ENCODE assay signal across 14 mouse cellular contexts in genomic region chr4:132214847-132215246, GRCm38 (mm10). TPM values are rescaled to one million over a fixed set of nuclear protein-coding genes. Genes with fewer than 3 reads are reported as not detected.
DNase-seq lines count a peak whose midpoint lies in the region; ATAC-seq lines count a peak whose summit lies in the region.
"Had no signal": no experiment of that assay in that cellular context is flagged by ENCODE, and none has a peak within 500 bp of the region (broad histone marks: within the 10 kb centered on the region; RNA-seq: fewer than 3 reads in every experiment).

No protein-coding gene starts in this region.

- no peak overlapping the region for H3K9ac ChIP-seq in kidney, embryonic 16.5 days (replicated peaks; ENCODE audit: low read length)
- H3K9ac ChIP-seq in kidney, embryonic 15.5 days, result no peak overlapping the region
- H3K9ac ChIP-seq: embryonic facial prominence, embryonic 13.5 days; heart, embryonic 12.5 days; lung, embryonic 14.5 days had no signal

- no peaks in the 10 kb centered on the region for H3K36me3 ChIP-seq in macrophage (ENCODE audit: inconsistent target)
- H3K36me3 ChIP-seq in splenic B cell, adult 2 months (ENCODE audit: control insufficient read depth, insufficient read depth, low read length, poor library complexity, severe bottlenecking), result 0 out of 2 replicates have a peak, but pooled peaks cover 1% of the 10 kb centered on the region
- no peaks in the 10 kb centered on the region for H3K36me3 ChIP-seq in kidney, embryonic 16.5 days (ENCODE audit: insufficient read depth, low read length)
- H3K36me3 ChIP-seq in kidney, embryonic 15.5 days, result peaks cover 6% of the 10 kb centered on the region; the same call in 1 of the 2 replicates

- peaks cover 14% of the 10 kb centered on the region for H3K4me1 ChIP-seq in kidney, embryonic 16.5 days (ENCODE audit: insufficient read depth, low read length)
- peaks cover 17% of the 10 kb centered on the region for H3K4me1 ChIP-seq in kidney, embryonic 15.5 days

- WGBS in macrophage (ENCODE audit: missing documents), result 4% methylated on average over 4 of the region's 4 CpGs
- WGBS in kidney, embryonic 16.5 days, result 55% methylated on average over 4 of the region's 4 CpGs
- WGBS in kidney, embryonic 15.5 days, result 62% methylated on average over 4 of the region's 4 CpGs

- ATAC-seq in kidney, embryonic 16.5 days (ENCODE audit: low FRiP score, low TSS enrichment), result no peak
- no peak for ATAC-seq in kidney, embryonic 15.5 days (replicated peaks; ENCODE audit: low FRiP score)
- ATAC-seq: hindbrain, embryonic 16.5 days had no signal

- H3K9me3 ChIP-seq in kidney, embryonic 16.5 days (ENCODE audit: low read length), result no peaks in the 10 kb centered on the region
- no peaks in the 10 kb centered on the region for H3K9me3 ChIP-seq in kidney, embryonic 15.5 days (replicated peaks)
- H3K9me3 ChIP-seq: embryonic facial prominence, embryonic 13.5 days; heart, embryonic 12.5 days had no signal

- no peak overlapping the region for H3K4me3 ChIP-seq in macrophage (ENCODE audit: inconsistent target)
- no peak overlapping the region for H3K4me3 ChIP-seq in kidney, embryonic 16.5 days (ENCODE audit: low read length)
- H3K4me3 ChIP-seq in kidney, embryonic 15.5 days (replicated peaks), result no peak overlapping the region
- H3K4me3 ChIP-seq: embryonic facial prominence, embryonic 13.5 days; heart, embryonic 12.5 days had no signal

- H3K79me2 ChIP-seq in macrophage (ENCODE audit: inconsistent target), result peaks cover 13% of the 10 kb centered on the region

- peak overlapping the region; percentile 72 for H3K27ac ChIP-seq in macrophage
- H3K27ac ChIP-seq in kidney, embryonic 16.5 days (ENCODE audit: low read length), result no peak overlapping the region
- H3K27ac ChIP-seq in kidney, embryonic 15.5 days, result no peak overlapping the region
- H3K27ac ChIP-seq: embryonic facial prominence, embryonic 13.5 days had no signal

- peak; percentile 38 for DNase-seq in c-Kit-positive CD71-negative TER-119-negative erythroid progenitor cells, embryonic 14.5 days (ENCODE audit: low read depth)
- DNase-seq in liver, result peak; percentile 17
- peak; percentile 68 for DNase-seq in splenic B cell, adult 2 months (ENCODE audit: low read depth, low spot score)
- DNase-seq in kidney, postnatal 25 days, result no peak
- DNase-seq: adrenal gland, adult 2 months; cerebellum, adult 9-10 months; lung, embryonic 14.5 days; right cerebral cortex, postnatal 14 days had no signal

- H3K27me3 ChIP-seq in splenic B cell, adult 2 months (ENCODE audit: control insufficient read depth, insufficient read depth, low read length, poor library complexity, severe bottlenecking), result no peaks in the 10 kb centered on the region
- no peaks in the 10 kb centered on the region for H3K27me3 ChIP-seq in kidney, embryonic 16.5 days (ENCODE audit: insufficient read depth, low read length)
- no peaks in the 10 kb centered on the region for H3K27me3 ChIP-seq in kidney, embryonic 15.5 days
- H3K27me3 ChIP-seq: embryonic facial prominence, embryonic 13.5 days; heart, embryonic 12.5 days had no signal

- H3K4me2 ChIP-seq in kidney, embryonic 16.5 days (replicated peaks; ENCODE audit: low read depth, low read length), result no peak overlapping the region
- no peak overlapping the region for H3K4me2 ChIP-seq in kidney, embryonic 15.5 days
- H3K4me2 ChIP-seq: embryonic facial prominence, embryonic 13.5 days; heart, embryonic 12.5 days; lung, embryonic 14.5 days had no signal

RNA-seq across cellular contexts. Expression of gene Ythdf2, which starts 2.7 kb away (rescaled TPM):
- total RNA-seq in macrophage (2018; cell fraction: chromatin; rRNA removed), result 10 to 100 TPM; 15.8 to 59.7 (median 41.9) TPM
- total RNA-seq in macrophage (2018; cell fraction: cytosol; rRNA removed), result 10 to 100 TPM; 28.4 to 56.5 (median 40.2) TPM
- total RNA-seq in macrophage (2018; cell fraction: nucleus; rRNA removed), result 10 to 100 TPM; 18.6 to 66.1 (median 40.8) TPM
- 22.2 to 36.0 TPM (median 24.4 TPM) in 3 replicates for polyA plus RNA-seq in macrophage (2018)
- 106 and 108 TPM in 2 replicates for polyA plus RNA-seq in kidney, embryonic 16.5 days (2015; fragmentation: Nextera tagmentation; extraction: Ambion mirVana)
- polyA plus RNA-seq in kidney, embryonic 15.5 days (2015; fragmentation: Nextera tagmentation; extraction: Ambion mirVana), result 107 and 113 TPM in 2 replicates

RNA-seq across cellular contexts. Expression of gene Gmeb1, which starts 46.6 kb away (rescaled TPM):
- total RNA-seq in macrophage (2018; cell fraction: chromatin; rRNA removed), result 10 to 100 TPM; 28.1 to 68.5 (median 45.7) TPM
- 10 to 100 TPM in 22 of 26 experiments, 1 to 10 TPM in 4; 9.4 to 14.1 (median 11.2) TPM for total RNA-seq in macrophage (2018; cell fraction: cytosol; rRNA removed)
- 10 to 100 TPM; 19.6 to 45.7 (median 27.8) TPM for total RNA-seq in macrophage (2018; cell fraction: nucleus; rRNA removed)
- polyA plus RNA-seq in macrophage (2018), result 7.8 to 8.4 TPM (median 8.3 TPM) in 3 replicates
- polyA plus RNA-seq in kidney, embryonic 16.5 days (2015; fragmentation: Nextera tagmentation; extraction: Ambion mirVana), result 39.3 and 45.1 TPM in 2 replicates
- 40.0 and 40.1 TPM in 2 replicates for polyA plus RNA-seq in kidney, embryonic 15.5 days (2015; fragmentation: Nextera tagmentation; extraction: Ambion mirVana)

RNA-seq across cellular contexts. Expression of gene Taf12, which starts 59.3 kb away (rescaled TPM):
- total RNA-seq in macrophage (2018; cell fraction: chromatin; rRNA removed), result 10 to 100 TPM in 5 of 26 experiments, 1 to 10 TPM in 21; 1.0 to 18.4 (median 5.5) TPM
- total RNA-seq in macrophage (2018; cell fraction: cytosol; rRNA removed), result 10 to 100 TPM; 13.9 to 31.4 (median 23.1) TPM
- 10 to 100 TPM in 8 of 26 experiments, 1 to 10 TPM in 18; 1.9 to 23.5 (median 6.6) TPM for total RNA-seq in macrophage (2018; cell fraction: nucleus; rRNA removed)
- 14.6 to 29.9 TPM (median 25.8 TPM) in 3 replicates for polyA plus RNA-seq in macrophage (2018)
- polyA plus RNA-seq in kidney, embryonic 16.5 days (2015; fragmentation: Nextera tagmentation; extraction: Ambion mirVana), result 42.9 and 45.7 TPM in 2 replicates
- polyA plus RNA-seq in kidney, embryonic 15.5 days (2015; fragmentation: Nextera tagmentation; extraction: Ambion mirVana), result 47.7 and 48.3 TPM in 2 replicates

Comparison
In these comparisons a context has a peak if more than half of its experiments do, and no peak if none do; other contexts are left out.
1. DNase-seq: peak in c-Kit-positive CD71-negative TER-119-negative erythroid progenitor cells, embryonic 14.5 days (single experiment), liver (single experiment) and splenic B cell, adult 2 months (single experiment); none in kidney, postnatal 25 days (0 of 2).